Comparison of ENCODE assay signal across 10 mouse cellular contexts in genomic region chr8:94870003-94870402, GRCm38 (mm10). TPM values are rescaled to one million over a fixed set of nuclear protein-coding genes. Genes with fewer than 3 reads are reported as not detected.
DNase-seq lines count a peak whose midpoint lies in the region; ATAC-seq lines count a peak whose summit lies in the region.
"Had no signal": no experiment of that assay in that cellular context is flagged by ENCODE, and none has a peak within 500 bp of the region (broad histone marks: within the 10 kb centered on the region; RNA-seq: fewer than 3 reads in every experiment).

No protein-coding gene starts in this region.

- peak overlapping the region; percentile 75 for H3K9ac ChIP-seq in heart, embryonic 13.5 days
- peak overlapping the region; percentile 72 for H3K9ac ChIP-seq in embryonic facial prominence, embryonic 13.5 days
- peak overlapping the region; percentile 72 for H3K9ac ChIP-seq in hindbrain, embryonic 12.5 days
- peak overlapping the region; percentile 81 for H3K9ac ChIP-seq in midbrain, embryonic 13.5 days (replicated peaks)

- peaks cover 38% of the 10 kb centered on the region for H3K36me3 ChIP-seq in heart, embryonic 13.5 days
- peaks cover 27% of the 10 kb centered on the region for H3K36me3 ChIP-seq in embryonic facial prominence, embryonic 13.5 days
- H3K36me3 ChIP-seq in hindbrain, embryonic 12.5 days = peaks cover 24% of the 10 kb centered on the region
- peaks cover 27% of the 10 kb centered on the region for H3K36me3 ChIP-seq in midbrain, embryonic 13.5 days

- peak overlapping the region; percentile 66; the same call in 1 of the 2 replicates for H3K27ac ChIP-seq in heart, embryonic 13.5 days (replicated peaks)
- no peak overlapping the region for H3K27ac ChIP-seq in embryonic facial prominence, embryonic 13.5 days
- H3K27ac ChIP-seq in hindbrain, embryonic 12.5 days = no peak overlapping the region
- peak overlapping the region; percentile 67; the same call in 1 of the 2 replicates for H3K27ac ChIP-seq in midbrain, embryonic 13.5 days

- WGBS in heart, embryonic 13.5 days = 44% methylated on average over 4 of the region's 4 CpGs
- 27% methylated on average over 4 of the region's 4 CpGs for WGBS in embryonic facial prominence, embryonic 13.5 days
- 10% methylated on average over 4 of the region's 4 CpGs for whole genome bisulfite sequencing in hindbrain, embryonic 12.5 days
- 11% methylated on average over 4 of the region's 4 CpGs for WGBS in midbrain, embryonic 13.5 days

- H3K4me2 ChIP-seq in heart, embryonic 13.5 days = peak overlapping the region; percentile 99
- H3K4me2 ChIP-seq in embryonic facial prominence, embryonic 13.5 days = peak overlapping the region; percentile 89
- peak overlapping the region; percentile 78 for H3K4me2 ChIP-seq in hindbrain, embryonic 12.5 days (replicated peaks)
- H3K4me2 ChIP-seq in midbrain, embryonic 13.5 days (replicated peaks) = peak overlapping the region; percentile 80

- H3K4me3 ChIP-seq in heart, embryonic 13.5 days = peak overlapping the region; percentile 51
- H3K4me3 ChIP-seq in embryonic facial prominence, embryonic 13.5 days = peak overlapping the region; percentile 51
- H3K4me3 ChIP-seq in hindbrain, embryonic 12.5 days = peak overlapping the region; percentile 54
- peak overlapping the region; percentile 72 for H3K4me3 ChIP-seq in midbrain, embryonic 13.5 days (replicated peaks)

- peaks cover 76% of the 10 kb centered on the region for H3K4me1 ChIP-seq in heart, embryonic 13.5 days
- peaks cover 50% of the 10 kb centered on the region for H3K4me1 ChIP-seq in embryonic facial prominence, embryonic 13.5 days
- H3K4me1 ChIP-seq in hindbrain, embryonic 12.5 days = peaks cover 47% of the 10 kb centered on the region
- H3K4me1 ChIP-seq in midbrain, embryonic 13.5 days (replicated peaks) = peaks cover 52% of the 10 kb centered on the region

- DNase-seq in heart, adult 9 months (ENCODE audit: low spot score in 2 of 2) = no peak
- DNase-seq in gastrocnemius, postnatal 4 days (ENCODE audit: low spot score in 2 of 2) = no peak
- no peak for DNase-seq in urinary bladder, adult 2 months (ENCODE audit: low spot score)
- DNase-seq in left cerebral cortex, adult 9 months (ENCODE audit: low spot score in 2 of 2) = no peak
- DNase-seq: adrenal gland, adult 2 months had no signal

- no peaks in the 10 kb centered on the region for H3K9me3 ChIP-seq in heart, embryonic 13.5 days
- no peaks in the 10 kb centered on the region for H3K9me3 ChIP-seq in embryonic facial prominence, embryonic 13.5 days
- H3K9me3 ChIP-seq in hindbrain, embryonic 12.5 days (replicated peaks) = no peaks in the 10 kb centered on the region
- no peaks in the 10 kb centered on the region for H3K9me3 ChIP-seq in midbrain, embryonic 13.5 days

- no peak for ATAC-seq in heart, embryonic 13.5 days (ENCODE audit: extremely low read depth, insufficient number of reproducible peaks, low FRiP score, low TSS enrichment)
- ATAC-seq in embryonic facial prominence, embryonic 13.5 days (ENCODE audit: insufficient number of reproducible peaks, insufficient read depth, low FRiP score, low TSS enrichment, low read depth) = no peak
- ATAC-seq in hindbrain, embryonic 12.5 days (ENCODE audit: low FRiP score) = no peak
- no peak for ATAC-seq in midbrain, embryonic 13.5 days
- ATAC-seq: inflammation-experienced regulatory T-cells, adult 6 months had no signal

- H3K27me3 ChIP-seq in heart, embryonic 13.5 days (replicated peaks) = no peaks in the 10 kb centered on the region
- H3K27me3 ChIP-seq in embryonic facial prominence, embryonic 13.5 days = peaks cover 4% of the 10 kb centered on the region
- H3K27me3 ChIP-seq in hindbrain, embryonic 12.5 days = peaks cover 25% of the 10 kb centered on the region
- H3K27me3 ChIP-seq in midbrain, embryonic 13.5 days = peaks cover 19% of the 10 kb centered on the region

RNA-seq across cellular contexts. Expression of gene Dok4, which starts 6.1 kb away (rescaled TPM):
- 35.5 and 38.2 TPM in 2 replicates for polyA plus RNA-seq in heart, embryonic 13.5 days (2015; fragmentation: Nextera tagmentation; extraction: Ambion mirVana)
- polyA plus RNA-seq in embryonic facial prominence, embryonic 13.5 days (2015; fragmentation: Nextera tagmentation; extraction: Ambion mirVana) = 23.2 and 23.7 TPM in 2 replicates
- 28.4 and 29.9 TPM in 2 replicates for polyA plus RNA-seq in hindbrain, embryonic 12.5 days (2016; fragmentation: Nextera tagmentation; extraction: Ambion mirVana)
- polyA plus RNA-seq in midbrain, embryonic 13.5 days (2015; fragmentation: Nextera tagmentation; extraction: Ambion mirVana) = 51.2 and 54.5 TPM in 2 replicates
- 10 to 100 TPM; 15.7 to 15.9 TPM for total RNA-seq in gastrocnemius, postnatal 4 days (2021)
- polyA plus RNA-seq in urinary bladder, adult 2 months (2012; rRNA removed) = 12.4 and 13.6 TPM in 2 replicates

RNA-seq across cellular contexts. Expression of gene Polr2c, which starts 12.8 kb away (rescaled TPM):
- polyA plus RNA-seq in heart, embryonic 13.5 days (2015; fragmentation: Nextera tagmentation; extraction: Ambion mirVana) = 107 and 129 TPM in 2 replicates
- polyA plus RNA-seq in embryonic facial prominence, embryonic 13.5 days (2015; fragmentation: Nextera tagmentation; extraction: Ambion mirVana) = 152 and 159 TPM in 2 replicates
- 120 and 129 TPM in 2 replicates for polyA plus RNA-seq in hindbrain, embryonic 12.5 days (2016; fragmentation: Nextera tagmentation; extraction: Ambion mirVana)
- 133 and 140 TPM in 2 replicates for polyA plus RNA-seq in midbrain, embryonic 13.5 days (2015; fragmentation: Nextera tagmentation; extraction: Ambion mirVana)
- 10 to 100 TPM; 48.8 to 54.0 TPM for total RNA-seq in gastrocnemius, postnatal 4 days (2021)
- 89.5 and 99.2 TPM in 2 replicates for polyA plus RNA-seq in urinary bladder, adult 2 months (2012; rRNA removed)

RNA-seq across cellular contexts. Expression of gene Ciapin1, which starts 31.8 kb away (rescaled TPM):
- polyA plus RNA-seq in heart, embryonic 13.5 days (2015; fragmentation: Nextera tagmentation; extraction: Ambion mirVana) = 90.9 and 98.2 TPM in 2 replicates
- 109 and 123 TPM in 2 replicates for polyA plus RNA-seq in embryonic facial prominence, embryonic 13.5 days (2015; fragmentation: Nextera tagmentation; extraction: Ambion mirVana)
- polyA plus RNA-seq in hindbrain, embryonic 12.5 days (2016; fragmentation: Nextera tagmentation; extraction: Ambion mirVana) = 169 and 178 TPM in 2 replicates
- 202 and 203 TPM in 2 replicates for polyA plus RNA-seq in midbrain, embryonic 13.5 days (2015; fragmentation: Nextera tagmentation; extraction: Ambion mirVana)
- total RNA-seq in gastrocnemius, postnatal 4 days (2021) = 10 to 100 TPM; 39.0 to 41.3 TPM
- 22.0 and 27.7 TPM in 2 replicates for polyA plus RNA-seq in urinary bladder, adult 2 months (2012; rRNA removed)

RNA-seq across cellular contexts. Expression of gene Coq9, which starts 31.9 kb away (rescaled TPM):
- 133 and 142 TPM in 2 replicates for polyA plus RNA-seq in heart, embryonic 13.5 days (2015; fragmentation: Nextera tagmentation; extraction: Ambion mirVana)
- polyA plus RNA-seq in embryonic facial prominence, embryonic 13.5 days (2015; fragmentation: Nextera tagmentation; extraction: Ambion mirVana) = 61.8 and 65.9 TPM in 2 replicates
- polyA plus RNA-seq in hindbrain, embryonic 12.5 days (2016; fragmentation: Nextera tagmentation; extraction: Ambion mirVana) = 52.6 and 55.3 TPM in 2 replicates
- polyA plus RNA-seq in midbrain, embryonic 13.5 days (2015; fragmentation: Nextera tagmentation; extraction: Ambion mirVana) = 56.1 and 61.6 TPM in 2 replicates
- 100 to 1,000 TPM; 179 to 186 TPM for total RNA-seq in gastrocnemius, postnatal 4 days (2021)
- 62.3 and 72.1 TPM in 2 replicates for polyA plus RNA-seq in urinary bladder, adult 2 months (2012; rRNA removed)

RNA-seq across cellular contexts. Expression of gene Ccdc102a, which starts 47.9 kb away (rescaled TPM):
- polyA plus RNA-seq in heart, embryonic 13.5 days (2015; fragmentation: Nextera tagmentation; extraction: Ambion mirVana) = 18.2 and 18.7 TPM in 2 replicates
- 38.0 and 40.7 TPM in 2 replicates for polyA plus RNA-seq in embryonic facial prominence, embryonic 13.5 days (2015; fragmentation: Nextera tagmentation; extraction: Ambion mirVana)
- polyA plus RNA-seq in hindbrain, embryonic 12.5 days (2016; fragmentation: Nextera tagmentation; extraction: Ambion mirVana) = 30.8 and 30.9 TPM in 2 replicates
- 4.0 and 6.0 TPM in 2 replicates for polyA plus RNA-seq in midbrain, embryonic 13.5 days (2015; fragmentation: Nextera tagmentation; extraction: Ambion mirVana)
- 10 to 100 TPM; 23.9 to 24.5 TPM for total RNA-seq in gastrocnemius, postnatal 4 days (2021)
- 36.5 and 36.8 TPM in 2 replicates for polyA plus RNA-seq in urinary bladder, adult 2 months (2012; rRNA removed)

Comparison
In these comparisons a context has a peak if more than half of its experiments do, and no peak if none do; other contexts are left out.
1. H3K27ac ChIP-seq: peak in heart, embryonic 13.5 days (single experiment) and midbrain, embryonic 13.5 days (single experiment); none in embryonic facial prominence, embryonic 13.5 days (single experiment) and hindbrain, embryonic 12.5 days (single experiment).
2. Peak in every context shown above with its lines, with median percentiles within 50 percentile points of each other: H3K4me2 ChIP-seq, H3K4me3 ChIP-seq and H3K9ac ChIP-seq.